Mouse (Mus musculus) ES-E14 (cell line): ENCODE measurements around the gene Enoph1. TPM values are rescaled to one million over a fixed set of nuclear protein-coding genes. Genes with fewer than 3 reads are reported as not detected.

Source experiments
- DNase-seq: peaks from one replicate; pipeline ENCODE4 v3.0.0-alpha.2; 2013; ENCODE audit warnings: low read depth, low spot score
- H3K27ac ChIP-seq: 2 replicates; pipeline ENCODE4 v1.5.1; 2012; ENCODE audit warnings: low read depth, mild to moderate bottlenecking, low read length, moderate library complexity, mixed read lengths; ENCODE audit not compliant: poor library complexity, insufficient read depth, severe bottlenecking
- H3K36me3 ChIP-seq: 2 replicates; pipeline ENCODE4 v1.6.1; 2012; ENCODE audit warnings: mild to moderate bottlenecking, low read length, moderate library complexity, mixed read lengths; ENCODE audit not compliant: control insufficient read depth, poor library complexity, insufficient read depth, severe bottlenecking
- H3K4me1 ChIP-seq, 2 experiments: fragments of 150-350 bp in 1 of 2; sonication (generic) in 1 of 2; 2 replicates each; pipeline ENCODE4 v1.6.1; 2012; ENCODE audit warnings: low read length in 2 of 2, mild to moderate bottlenecking in 1 of 2, mixed read lengths in 1 of 2; ENCODE audit not compliant: control insufficient read depth in 2 of 2, insufficient read depth in 2 of 2, poor library complexity in 1 of 2
- H3K4me3 ChIP-seq, 2 experiments: fragments of 150-350 bp in 1 of 2; sonication (generic) in 1 of 2; 2 replicates each; pipeline ENCODE4 v1.5.1; 2012; ENCODE audit warnings: low read length in 2 of 2, low read depth in 1 of 2, mild to moderate bottlenecking in 1 of 2, mixed read lengths in 1 of 2; ENCODE audit not compliant: insufficient read depth in 1 of 2, poor library complexity in 1 of 2, severe bottlenecking in 1 of 2
- H3K9ac ChIP-seq: 2 replicates; pipeline ENCODE4 v1.6.1; 2012; ENCODE audit warnings: low read depth, mild to moderate bottlenecking, low read length, mixed read lengths; ENCODE audit not compliant: poor library complexity, insufficient read depth, severe bottlenecking
- H3K9me3 ChIP-seq: fragments of 150-350 bp; sonication (generic); 2 replicates; pipeline ENCODE4 v1.6.1; 2012; ENCODE audit warnings: low read depth, mild to moderate bottlenecking, low read length; ENCODE audit not compliant: control insufficient read depth, insufficient read depth
- CHD2 ChIP-seq: IDR thresholded peaks from 2 replicates; pipeline ENCODE4 v1.6.1; 2014; ENCODE audit warnings: mild to moderate bottlenecking, low read depth, low read length, inconsistent platforms
- HCFC1 ChIP-seq: IDR thresholded peaks from 2 replicates; pipeline ENCODE4 v1.6.1; 2012; ENCODE audit warnings: low read length, inconsistent platforms, borderline replicate concordance; ENCODE audit not compliant: insufficient read depth
- MAFK ChIP-seq: IDR thresholded peaks from 2 replicates; pipeline ENCODE4 v1.6.1; 2014; ENCODE audit warnings: mild to moderate bottlenecking, low read depth, low read length, inconsistent platforms; ENCODE audit not compliant: insufficient read depth
- ZC3H11A ChIP-seq: IDR thresholded peaks from 2 replicates; pipeline ENCODE4 v1.6.1; 2012; ENCODE audit warnings: low read depth, mild to moderate bottlenecking, inconsistent platforms, low read length, borderline replicate concordance
- ZNF384 ChIP-seq: IDR thresholded peaks from 2 replicates; pipeline ENCODE4 v1.6.1; 2012; ENCODE audit warnings: low read depth, low read length, inconsistent platforms
- in situ Hi-C, 2 experiments: fragments of 600-800 bp; cut with MboI; formaldehyde crosslinking; loops; one replicate each; pipeline ENCODE4 v1.15.1; 2025; ENCODE audit warnings: low sequenced_read_pairs in 2 of 2, inconsistent platforms in 1 of 2; ENCODE audit not compliant: unreplicated experiment in 2 of 2
- total RNA-seq: library from RNA; depleted of rRNA; stranded (reverse); fragments of 300-350 nt; gene quantifications from 2 replicates; pipeline ENCODE4 v1.2.3, GENCODE M21; 2012

The Enoph1 gene
- total RNA-seq, 1 experiment, result 81.5 TPM

DNA sequence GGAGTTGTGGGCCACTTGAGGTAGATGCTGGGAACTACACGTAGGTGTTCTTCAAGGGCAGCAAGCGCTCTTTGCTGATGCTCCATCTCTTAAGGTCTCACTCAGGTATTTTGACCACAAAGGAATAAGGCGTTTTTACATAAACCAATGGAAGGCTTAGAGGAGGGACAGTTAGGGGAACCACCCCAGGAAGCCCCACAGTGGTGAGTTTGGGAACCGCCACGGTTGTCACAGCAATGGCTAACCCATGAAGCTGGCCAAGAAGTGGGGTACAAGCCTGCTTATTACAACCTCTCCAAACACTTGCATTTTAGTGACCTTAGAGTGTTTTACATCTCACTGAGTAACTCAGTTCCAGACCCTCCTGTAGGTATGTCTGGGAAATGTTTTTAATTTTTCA is 31.8 kb downstream of the Enoph1 start:
- Histone ChIP-seq H3K36me3 (peaks cover 28% of the 10 kb centered on the region), H3K4me3 (no peak overlapping the region), H3K9me3 (no peaks in the 10 kb centered on the region), H3K27ac (no peak overlapping the region), H3K4me1 (no peaks in the 10 kb centered on the region), H3K9ac (no peak overlapping the region)
- DNase-seq, result no peak
- in situ Hi-C loops, result loop anchor here in 1 of 2 experiments (10.0 to 25.0 kb wide), 2 partner anchors 91 to 243 kb away; partner anchors contain the start of gene Tmem150c
- TF ChIP-seq HCFC1 (no peak), ZC3H11A (no peak), CHD2 (no peak), MAFK (no peak), ZNF384 (no peak)

DNA sequence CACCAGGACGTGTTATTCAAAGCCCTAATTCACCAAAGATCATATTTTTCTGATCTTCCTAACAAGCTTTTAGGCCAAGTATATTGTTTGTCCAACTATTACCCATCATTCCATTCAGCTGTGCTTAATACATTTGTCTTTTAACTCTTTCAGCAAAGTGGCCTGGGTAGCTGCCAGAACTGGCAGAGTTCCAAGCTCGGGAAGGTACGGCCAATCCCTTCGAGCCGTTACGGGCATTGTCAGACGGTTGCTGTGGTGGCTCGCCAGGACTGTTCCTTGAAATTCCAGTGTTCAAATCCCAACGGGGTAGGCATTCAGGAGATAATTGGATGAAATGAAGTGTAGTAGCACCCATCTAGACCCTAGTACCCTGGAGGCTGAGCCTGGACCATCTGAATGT is 32.8 kb downstream of the Enoph1 start:
- in situ Hi-C loops, result loop anchor here in 1 of 2 experiments (10.0 to 25.0 kb wide), 2 partner anchors 90 to 242 kb away; partner anchors contain the start of gene Tmem150c

GRCm38 (mm10) chr5:100074571-100074970 is 34.8 kb downstream of the Enoph1 start:
- DNase-seq, result peak; percentile 19
- no peak overlapping the region for H3K4me3 ChIP-seq
- peaks cover 0 to 5% of the 10 kb centered on the region in 2 experiments; a peak in 1 of 4 replicates for H3K4me1 ChIP-seq
- H3K27ac ChIP-seq, result no peak overlapping the region
- H3K9me3 ChIP-seq, result no peaks in the 10 kb centered on the region
- in situ Hi-C loops, result loop anchor here in 1 of 2 experiments (10.0 to 25.0 kb wide), 2 partner anchors 88 to 240 kb away; partner anchors contain the start of gene Tmem150c
- H3K36me3 ChIP-seq, result peaks cover 11% of the 10 kb centered on the region
- TF ChIP-seq ZNF384 (no peak), MAFK (no peak), HCFC1 (no peak), CHD2 (no peak), ZC3H11A (no peak)
- H3K9ac ChIP-seq, result no peak overlapping the region

More for the DNA sequence above, 32.8 kb downstream of the Enoph1 start:
- no peak for DNase-seq
- no peak for TF ChIP-seq CHD2
- TF ChIP-seq MAFK, result no peak
- no peak for TF ChIP-seq HCFC1
- TF ChIP-seq ZNF384, result no peak
- no peak for TF ChIP-seq ZC3H11A
- Histone ChIP-seq H3K4me1 (no peaks in the 10 kb centered on the region), H3K4me3 (no peak overlapping the region), H3K9ac (no peak overlapping the region), H3K36me3 (peaks cover 20% of the 10 kb centered on the region), H3K27ac (no peak overlapping the region), H3K9me3 (no peaks in the 10 kb centered on the region)

GRCm38 (mm10) chr5:100079040-100079930 is 39.5 kb downstream of the Enoph1 start:
- DNase-seq, result peak; percentile 16
- H3K27ac ChIP-seq, result no peak overlapping the region
- in situ Hi-C loops, result loop anchor here in 1 of 2 experiments (10.0 to 25.0 kb wide), 2 partner anchors 158 to 236 kb away; no protein-coding TSS in a partner anchor
- TF ChIP-seq CHD2 (no peak), ZNF384 (no peak), HCFC1 (no peak), ZC3H11A (no peak), MAFK (no peak)
- H3K4me3 ChIP-seq, result peak overlapping the region; percentile 28 to 62
- H3K36me3 ChIP-seq, result no peaks in the 10 kb centered on the region
- H3K9ac ChIP-seq, result no peak overlapping the region; the same call in 1 of the 2 replicates
- peaks cover 0 to 6% of the 10 kb centered on the region in 2 experiments; a peak in 1 of 4 replicates for H3K4me1 ChIP-seq
- H3K9me3 ChIP-seq, result no peaks in the 10 kb centered on the region
